Mouse (Mus musculus) liver, embryonic 11.5 days (tissue): ENCODE data around the gene Prdx4. TPM values are rescaled to one million over a fixed set of nuclear protein-coding genes. Genes with fewer than 3 reads are reported as not detected.

ENCODE experiments used
- ATAC-seq: fragments of 200-750 bp; cut with Nextera tagmentation; replicated peaks from 2 replicates; pipeline ENCODE4 v1.8.0; 2017; ENCODE audit warnings: moderate number of reproducible peaks, mild to moderate bottlenecking, moderate TSS enrichment, moderate library complexity; ENCODE audit not compliant: low FRiP score
- DNase-seq: peaks from one replicate; pipeline ENCODE4 v3.0.0-alpha.2; 2017; ENCODE audit warnings: low spot score
- H3K27ac ChIP-seq: fragments of 300-500 bp; sonication (generic); 2 replicates; pipeline ENCODE4 v1.5.1; 2014; ENCODE audit warnings: mild to moderate bottlenecking, low read depth, low read length, control low read depth
- H3K27me3 ChIP-seq: fragments of 300-500 bp; sonication (generic); replicated peaks from 2 replicates; pipeline ENCODE4 v1.6.1; 2014; ENCODE audit warnings: low read length, mixed read lengths; ENCODE audit not compliant: control insufficient read depth, insufficient read depth
- H3K36me3 ChIP-seq: fragments of 300-500 bp; sonication (generic); 2 replicates; pipeline ENCODE4 v1.6.1; 2014; ENCODE audit warnings: mild to moderate bottlenecking, low read length, moderate library complexity, mixed read lengths; ENCODE audit not compliant: control insufficient read depth, insufficient read depth
- H3K4me1 ChIP-seq: fragments of 300-500 bp; sonication (generic); replicated peaks from 2 replicates; pipeline ENCODE4 v1.6.1; 2014; ENCODE audit warnings: low read length, mixed read lengths; ENCODE audit not compliant: control insufficient read depth, insufficient read depth
- H3K4me2 ChIP-seq: fragments of 300-500 bp; sonication (generic); 2 replicates; pipeline ENCODE4 v1.6.1; 2014; ENCODE audit warnings: mild to moderate bottlenecking, control low read depth, moderate library complexity
- H3K4me3 ChIP-seq: fragments of 300-500 bp; sonication (generic); 2 replicates; pipeline ENCODE4 v1.5.1; 2014; ENCODE audit warnings: low read depth, low read length, control low read depth
- H3K9ac ChIP-seq: fragments of 300-500 bp; sonication (generic); 2 replicates; pipeline ENCODE4 v1.6.1; 2014; ENCODE audit warnings: low read depth, low read length, control low read depth
- H3K9me3 ChIP-seq: fragments of 300-500 bp; sonication (generic); 2 replicates; pipeline ENCODE4 v1.6.1; 2016; ENCODE audit warnings: low read length, inconsistent platforms, mixed read lengths; ENCODE audit not compliant: control insufficient read depth
- WGBS: fragments of 180-500 bp; shearing (Covaris S2); extraction: QIAGEN DNeasy Blood & Tissue Kit; methylation state at CpG from one replicate; pipeline ENCODE4 v1.1.7; 2014; 5-methylcytosine and 5-hydroxymethylcytosine counted together
- polyA plus RNA-seq: library from polyadenylated mRNA; unstranded; fragments of >200 nt; fragmentation: Nextera tagmentation; extraction: Ambion mirVana; gene quantifications from 2 replicates; pipeline ENCODE4 v1.2.1, GENCODE M21; 2014

Gene Prdx4
- polyA plus RNA-seq, 1 experiment from 2014 or later, result 188 TPM

DNA sequence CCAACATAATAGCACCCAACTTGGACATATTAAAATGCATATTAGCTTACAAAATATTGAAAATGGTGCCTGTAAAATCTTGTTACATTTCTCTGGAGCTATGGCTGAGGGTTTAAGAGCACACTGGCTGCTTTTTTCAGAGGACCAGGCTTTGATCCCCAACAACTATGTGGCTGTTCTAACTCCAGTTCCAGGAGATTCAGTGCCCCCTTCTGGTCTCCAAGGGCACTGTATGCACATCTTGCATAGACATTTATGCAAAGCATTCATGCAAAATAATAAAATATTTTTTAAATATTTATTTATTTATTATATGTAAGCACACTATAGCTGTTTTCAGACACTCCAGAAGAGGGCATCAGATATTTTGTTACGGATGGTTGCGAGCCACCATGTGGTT lies 34.2 kb downstream of the Prdx4 start:
- no peak overlapping the region for H3K4me2 ChIP-seq
- no peaks in the 10 kb centered on the region for H3K9me3 ChIP-seq
- WGBS, result 97% methylated on average over 2 of the region's 2 CpGs
- no peak overlapping the region for H3K27ac ChIP-seq
- no peaks in the 10 kb centered on the region for H3K36me3 ChIP-seq
- ATAC-seq (no peak), DNase-seq (no peak)
- H3K4me3 ChIP-seq, result no peak overlapping the region
- no peaks in the 10 kb centered on the region for H3K4me1 ChIP-seq
- no peaks in the 10 kb centered on the region for H3K27me3 ChIP-seq
- no peak overlapping the region for H3K9ac ChIP-seq

DNA sequence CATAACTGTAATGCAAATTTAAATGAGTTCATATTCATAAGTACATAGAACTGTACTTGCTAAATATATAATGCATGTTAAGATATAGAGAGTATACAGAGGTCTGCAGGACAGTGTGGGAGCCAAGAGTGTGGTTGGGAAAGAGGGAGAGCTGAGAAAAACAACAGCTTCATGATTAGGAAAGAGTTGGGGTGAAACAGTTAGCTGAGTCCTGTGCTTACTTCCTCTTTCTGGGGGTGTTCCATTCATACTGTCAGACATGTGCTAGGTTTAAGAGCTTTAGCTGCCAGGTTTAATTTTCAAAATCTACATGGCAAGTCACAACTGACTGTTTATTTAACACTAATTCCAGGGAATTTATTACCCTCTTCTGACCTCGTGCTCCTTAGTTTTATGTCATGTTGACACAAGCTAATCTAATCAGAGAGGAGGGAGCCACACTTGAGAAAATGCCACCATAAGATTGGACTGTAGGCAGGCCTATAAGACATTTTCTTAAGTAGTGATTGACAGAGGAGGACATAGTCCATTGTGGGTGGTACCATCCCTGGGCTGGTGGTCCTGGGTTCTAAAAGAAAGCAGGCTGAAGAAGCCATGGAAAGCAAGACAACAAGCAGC lies 60.0 kb downstream of the Prdx4 start:
- Histone ChIP-seq H3K27me3 (no peaks in the 10 kb centered on the region), H3K4me2 (no peak overlapping the region), H3K36me3 (no peaks in the 10 kb centered on the region), H3K27ac (no peak overlapping the region), H3K4me1 (no peaks in the 10 kb centered on the region), H3K9ac (no peak overlapping the region), H3K9me3 (no peaks in the 10 kb centered on the region), H3K4me3 (no peak overlapping the region)
- 43% methylated on average over 1 of the region's 1 CpGs for WGBS
- DNase-seq (no peak), ATAC-seq (no peak)

DNA sequence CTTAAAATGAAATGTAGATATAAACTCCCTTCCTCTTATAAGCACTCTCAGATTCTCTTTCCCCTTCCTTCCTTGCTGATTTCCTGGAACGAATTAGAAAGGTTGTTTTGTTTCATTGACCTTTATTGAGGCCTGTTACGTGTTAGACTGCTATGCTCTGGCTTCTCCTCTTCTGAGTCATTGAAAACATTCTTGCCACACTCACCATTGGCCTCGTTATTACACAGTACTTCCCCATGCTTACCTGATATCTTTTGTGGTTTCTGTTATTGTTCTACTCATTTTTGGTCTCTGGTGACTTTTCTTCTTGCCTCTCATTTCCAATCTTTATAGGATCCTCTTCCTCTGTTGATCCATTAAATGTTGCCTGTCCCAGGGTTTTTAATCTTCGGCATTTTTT lies 62.1 kb downstream of the Prdx4 start:
- Histone ChIP-seq H3K4me2 (no peak overlapping the region), H3K4me1 (no peaks in the 10 kb centered on the region), H3K36me3 (no peaks in the 10 kb centered on the region), H3K9me3 (no peaks in the 10 kb centered on the region), H3K27ac (no peak overlapping the region), H3K4me3 (no peak overlapping the region), H3K27me3 (no peaks in the 10 kb centered on the region), H3K9ac (no peak overlapping the region)
- WGBS, result 74% methylated on average over 4 of the region's 4 CpGs
- DNase-seq, result no peak
- no peak for ATAC-seq

Other genes starting within 250 kb of the Prdx4 start
- gene Magea2, start 247.1 kb downstream of the Prdx4 start, polyA plus RNA-seq, result not detected in 2 replicates
- gene Cldn34b2, start 212.3 kb downstream of the Prdx4 start, polyA plus RNA-seq, result not detected in 2 replicates
- gene Sat1, start 124.3 kb downstream of the Prdx4 start, polyA plus RNA-seq, result 94.7 and 102 TPM in 2 replicates
- 23.7 and 24.3 TPM in 2 replicates for gene Acot9, start 78.3 kb downstream of the Prdx4 start, polyA plus RNA-seq